Mouse (Mus musculus) kidney, postnatal 0 days (tissue): ENCODE measurements around the gene Fcgr2b. TPM values are rescaled to one million over a fixed set of nuclear protein-coding genes. Genes with fewer than 3 reads are reported as not detected.
"Not testable (repeated sequence)": the region's sequence is repeated elsewhere in the genome, so short reads cannot be mapped to it uniquely, and the experiment has no call there.

Experiments
- ATAC-seq: fragments of 200-750 bp; cut with Nextera tagmentation; replicated peaks from 2 replicates; pipeline ENCODE4 v1.8.0; 2017; ENCODE audit warnings: low read depth, moderate number of reproducible peaks, moderate TSS enrichment, moderate library complexity; ENCODE audit not compliant: low FRiP score
- DNase-seq: peaks from one replicate; pipeline ENCODE4 v3.0.0-alpha.2; 2016; ENCODE audit warnings: low spot score
- H3K27ac ChIP-seq: fragments of 300-500 bp; sonication (generic); 2 replicates; pipeline ENCODE4 v1.5.1; 2014; ENCODE audit warnings: mild to moderate bottlenecking
- H3K27me3 ChIP-seq: fragments of 300-500 bp; sonication (generic); 2 replicates; pipeline ENCODE4 v1.6.1; 2014; ENCODE audit warnings: low read length, mixed read lengths; ENCODE audit not compliant: insufficient read depth
- H3K36me3 ChIP-seq: fragments of 300-500 bp; sonication (generic); 2 replicates; pipeline ENCODE4 v1.6.1; 2014; ENCODE audit warnings: low read length, mixed read lengths; ENCODE audit not compliant: insufficient read depth
- H3K4me1 ChIP-seq: fragments of 300-500 bp; sonication (generic); replicated peaks from 2 replicates; pipeline ENCODE4 v1.6.1; 2014; ENCODE audit warnings: antibody characterized with exemption, low read length, mixed read lengths; ENCODE audit not compliant: insufficient read depth
- H3K4me2 ChIP-seq: fragments of 300-500 bp; sonication (generic); 2 replicates; pipeline ENCODE4 v1.6.1; 2014; ENCODE audit warnings: mild to moderate bottlenecking, low read length, moderate library complexity, mixed read lengths
- H3K4me3 ChIP-seq: fragments of 300-500 bp; sonication (generic); replicated peaks from 2 replicates; pipeline ENCODE4 v1.5.1; 2014; ENCODE audit warnings: low read depth, low read length
- H3K9ac ChIP-seq: fragments of 300-500 bp; sonication (generic); 2 replicates; pipeline ENCODE4 v1.6.1; 2014; ENCODE audit warnings: low read depth, low read length
- H3K9me3 ChIP-seq: fragments of 300-500 bp; sonication (generic); replicated peaks from 2 replicates; pipeline ENCODE4 v1.6.1; 2016; ENCODE audit warnings: low read length, inconsistent platforms, mixed read lengths
- CTCF ChIP-seq: IDR thresholded peaks from 2 replicates; pipeline ENCODE4 v1.5.1; 2016; ENCODE audit warnings: antibody characterized with exemption, low read depth, mild to moderate bottlenecking, moderate library complexity
- WGBS: fragments of 180-500 bp; shearing (Covaris S2); extraction: QIAGEN DNeasy Blood & Tissue Kit; methylation state at CpG from one replicate; pipeline ENCODE4 v1.1.7; 2014; 5-methylcytosine and 5-hydroxymethylcytosine counted together
- polyA plus RNA-seq: library from polyadenylated mRNA; unstranded; fragments of >200 nt; fragmentation: Nextera tagmentation; extraction: Ambion mirVana; gene quantifications from 2 replicates; pipeline ENCODE4 v1.2.1, GENCODE M21; 2015

Gene Fcgr2b
- polyA plus RNA-seq, 1 experiment from 2014 or later: 8.0 TPM

- no peak for TF ChIP-seq CTCF
- Histone ChIP-seq H3K27ac (no peak overlapping the region), H3K9ac (no peak overlapping the region), H3K4me3 (no peak overlapping the region), H3K27me3 (no peaks in the 10 kb centered on the region), H3K4me1 (no peaks in the 10 kb centered on the region), H3K36me3 (no peaks in the 10 kb centered on the region), H3K4me2 (no peak overlapping the region), H3K9me3 (no peaks in the 10 kb centered on the region)
- no peak for ATAC-seq
- WGBS: 66% methylated on average over 2 of the region's 2 CpGs
- no peak for DNase-seq
These were observed 6.0 kb upstream of the Fcgr2b start for GRCm38 (mm10) chr1:170982301-170982700.

GRCm38 (mm10) chr1:170981679-170982078, 5.3 kb upstream of the Fcgr2b start:
- not testable (repeated sequence) for H3K4me1 ChIP-seq, DNase-seq, H3K9ac ChIP-seq, H3K27ac ChIP-seq, H3K4me2 ChIP-seq, H3K4me3 ChIP-seq, H3K36me3 ChIP-seq, ATAC-seq, H3K9me3 ChIP-seq, H3K27me3 ChIP-seq
- WGBS: 87% methylated on average over 1 of the region's 1 CpGs

GRCm38 (mm10) chr1:170978601-170979000, 2.3 kb upstream of the Fcgr2b start:
- DNase-seq (no peak), ATAC-seq (no peak)
- H3K27me3 ChIP-seq: no peaks in the 10 kb centered on the region
- 86% methylated on average over 4 of the region's 4 CpGs for WGBS
- H3K4me3 ChIP-seq: no peak overlapping the region
- H3K9ac ChIP-seq: no peak overlapping the region
- TF ChIP-seq CTCF: no peak
- H3K4me1 ChIP-seq: no peaks in the 10 kb centered on the region; the same call in 1 of the 2 replicates
- H3K9me3 ChIP-seq: no peaks in the 10 kb centered on the region
- H3K36me3 ChIP-seq: no peaks in the 10 kb centered on the region
- no peak overlapping the region for H3K4me2 ChIP-seq
- H3K27ac ChIP-seq: no peak overlapping the region

- no peak for TF ChIP-seq CTCF
- no peaks in the 10 kb centered on the region for H3K27me3 ChIP-seq
- H3K36me3 ChIP-seq: no peaks in the 10 kb centered on the region
- peak overlapping the region; percentile 18; the same call in 1 of the 2 replicates for H3K4me2 ChIP-seq
- no peaks in the 10 kb centered on the region; the same call in 1 of the 2 replicates for H3K4me1 ChIP-seq
- peak overlapping the region; percentile 47; the same call in 1 of the 2 replicates for H3K27ac ChIP-seq
- DNase-seq (peak; percentile 17), ATAC-seq (peak; percentile 90)
- H3K9ac ChIP-seq: no peak overlapping the region
- 41% methylated on average over 7 of the region's 7 CpGs for WGBS
- no peaks in the 10 kb centered on the region for H3K9me3 ChIP-seq
- H3K4me3 ChIP-seq: no peak overlapping the region
These were observed 591 bp downstream of the Fcgr2b start for GRCm38 (mm10) chr1:170975751-170976161.

- not testable (repeated sequence) for H3K4me2 ChIP-seq, H3K27ac ChIP-seq, H3K36me3 ChIP-seq, DNase-seq, H3K4me1 ChIP-seq, H3K27me3 ChIP-seq, H3K9me3 ChIP-seq, ATAC-seq, H3K4me3 ChIP-seq, H3K9ac ChIP-seq
- WGBS: 64% methylated on average over 2 of the region's 2 CpGs
These were observed 997 bp downstream of the Fcgr2b start for GRCm38 (mm10) chr1:170975350-170975749.

- ATAC-seq: no peak
- 93% methylated on average over 2 of the region's 2 CpGs for WGBS
- no peak for TF ChIP-seq CTCF
- no peaks in the 10 kb centered on the region for H3K36me3 ChIP-seq
- no peaks in the 10 kb centered on the region; the same call in 1 of the 2 replicates for H3K4me1 ChIP-seq
- DNase-seq: no peak
- no peak overlapping the region for H3K27ac ChIP-seq
- no peaks in the 10 kb centered on the region for H3K9me3 ChIP-seq
- no peaks in the 10 kb centered on the region for H3K27me3 ChIP-seq
- no peak overlapping the region for H3K9ac ChIP-seq
- H3K4me3 ChIP-seq: no peak overlapping the region
- no peak overlapping the region for H3K4me2 ChIP-seq
These were observed 1.6 kb downstream of the Fcgr2b start for GRCm38 (mm10) chr1:170974736-170975135.

GRCm38 (mm10) chr1:170974171-170974570, 2.2 kb downstream of the Fcgr2b start:
- Histone ChIP-seq H3K27me3 (no peaks in the 10 kb centered on the region), H3K4me2 (no peak overlapping the region), H3K27ac (no peak overlapping the region), H3K36me3 (no peaks in the 10 kb centered on the region), H3K9me3 (no peaks in the 10 kb centered on the region), H3K4me3 (no peak overlapping the region), H3K9ac (no peak overlapping the region), H3K4me1 (no peaks in the 10 kb centered on the region; the same call in 1 of the 2 replicates)
- WGBS: 85% methylated on average over 8 of the region's 8 CpGs
- DNase-seq: no peak
- TF ChIP-seq CTCF: no peak
- ATAC-seq: no peak
